Mouse (Mus musculus) kidney, adult 2 months (tissue): ENCODE data around the gene Scnn1a. TPM values are rescaled to one million over a fixed set of nuclear protein-coding genes. Genes with fewer than 3 reads are reported as not detected.
A peak's percentile ranks its signal among the peaks of the same experiment; 100 is the strongest.

Source experiments
- DNase-seq: peaks from one replicate; pipeline ENCODE4 v3.0.0; 2021
- H3K27ac ChIP-seq: fragments of 200-500 bp; 2 replicates; pipeline ENCODE4 v1.5.1; 2012; ENCODE audit warnings: low read depth, low read length, control low read depth, inconsistent platforms; ENCODE audit not compliant: insufficient read depth
- H3K27me3 ChIP-seq: fragments of 200-500 bp; replicated peaks from 2 replicates; pipeline ENCODE4 v1.6.1; 2012; ENCODE audit warnings: mild to moderate bottlenecking, moderate library complexity, low read length, inconsistent platforms; ENCODE audit not compliant: control insufficient read depth, insufficient read depth
- H3K36me3 ChIP-seq: fragments of 200-500 bp; 2 replicates; pipeline ENCODE4 v1.6.1; 2012; ENCODE audit warnings: mild to moderate bottlenecking, moderate library complexity, low read length, inconsistent platforms; ENCODE audit not compliant: control insufficient read depth, insufficient read depth
- H3K4me1 ChIP-seq: fragments of 200-500 bp; 2 replicates; pipeline ENCODE4 v1.6.1; 2011; ENCODE audit warnings: low read length; ENCODE audit not compliant: control insufficient read depth, insufficient read depth
- H3K4me3 ChIP-seq: fragments of 200-500 bp; 2 replicates; pipeline ENCODE4 v1.5.1; 2011; ENCODE audit warnings: mild to moderate bottlenecking, low read depth, low read length, control low read depth; ENCODE audit not compliant: insufficient read depth
- CTCF ChIP-seq: fragments of 200-500 bp; conservative IDR thresholded peaks from 2 replicates; pipeline ENCODE4 v1.5.1; 2011; ENCODE audit warnings: low read depth, mild to moderate bottlenecking, control low read depth, low read length, moderate library complexity, mixed read lengths; ENCODE audit not compliant: insufficient read depth, insufficient read length
- POLR2A ChIP-seq: fragments of 200-500 bp; IDR thresholded peaks from one replicate; pipeline ENCODE4 v1.6.1; 2011; ENCODE audit warnings: low read depth, low read length, control low read depth
- WGBS: fragments of 180-500 bp; shearing (Covaris S2); methylation state at CpG from one replicate; pipeline ENCODE4 v1.1.7; 2018; 5-methylcytosine and 5-hydroxymethylcytosine counted together
- polyA plus RNA-seq: library from polyadenylated mRNA; depleted of rRNA; stranded (reverse); fragments of >200 nt; gene quantifications from 2 replicates; pipeline ENCODE4 v1.2.3, GENCODE M21; 2012

The Scnn1a gene
- polyA plus RNA-seq, 1 experiment, result 83.5 TPM

GRCm38 (mm10) chr6:125342198-125342597, 21.7 kb downstream of the Scnn1a start:
- no peaks in the 10 kb centered on the region for H3K27me3 ChIP-seq
- H3K36me3 ChIP-seq, result no peaks in the 10 kb centered on the region
- H3K27ac ChIP-seq, result no peak overlapping the region
- TF ChIP-seq CTCF (no peak), POLR2A (no peak)
- peaks cover 3% of the 10 kb centered on the region; the same call in 1 of the 2 replicates for H3K4me1 ChIP-seq
- DNase-seq, result no peak
- WGBS, result 76% methylated on average over 3 of the region's 3 CpGs
- H3K4me3 ChIP-seq, result no peak overlapping the region

GRCm38 (mm10) chr6:125344084-125344483, 23.6 kb downstream of the Scnn1a start:
- no peak for TF ChIP-seq POLR2A
- TF ChIP-seq CTCF, result no peak
- H3K27ac ChIP-seq, result 0 out of 2 replicates have a peak overlapping the region, but pooled peaks have one; percentile 8
- 23% methylated on average over 8 of the region's 8 CpGs for WGBS
- no peak overlapping the region for H3K4me3 ChIP-seq
- DNase-seq, result peak; percentile 67
- no peaks in the 10 kb centered on the region for H3K27me3 ChIP-seq
- H3K36me3 ChIP-seq, result no peaks in the 10 kb centered on the region
- H3K4me1 ChIP-seq, result peaks cover 8% of the 10 kb centered on the region; the same call in 1 of the 2 replicates

GRCm38 (mm10) chr6:125344866-125345265, 24.4 kb downstream of the Scnn1a start:
- WGBS, result 76% methylated on average over 4 of the region's 4 CpGs
- DNase-seq, result no peak
- Histone ChIP-seq H3K4me1 (peaks cover 9% of the 10 kb centered on the region; the same call in 1 of the 2 replicates), H3K36me3 (no peaks in the 10 kb centered on the region), H3K27ac (no peak overlapping the region), H3K4me3 (no peak overlapping the region), H3K27me3 (no peaks in the 10 kb centered on the region)
- TF ChIP-seq POLR2A, result no peak

GRCm38 (mm10) chr6:125345625-125346024, 25.2 kb downstream of the Scnn1a start:
- WGBS, result 73% methylated on average over 1 of the region's 1 CpGs
- Histone ChIP-seq H3K4me1 (peaks cover 9% of the 10 kb centered on the region; the same call in 1 of the 2 replicates), H3K27me3 (no peaks in the 10 kb centered on the region), H3K27ac (no peak overlapping the region), H3K4me3 (no peak overlapping the region), H3K36me3 (no peaks in the 10 kb centered on the region)
- TF ChIP-seq CTCF, result no peak
- no peak for TF ChIP-seq POLR2A
- DNase-seq, result no peak

- Histone ChIP-seq H3K36me3 (no peaks in the 10 kb centered on the region), H3K4me3 (no peak overlapping the region), H3K4me1 (peaks cover 9% of the 10 kb centered on the region; the same call in 1 of the 2 replicates), H3K27ac (no peak overlapping the region), H3K27me3 (no peaks in the 10 kb centered on the region)
- DNase-seq, result peak; percentile 75
- TF ChIP-seq POLR2A (no peak), CTCF (no peak)
- 42% methylated on average over 2 of the region's 2 CpGs for WGBS
Observed at GRCm38 (mm10) chr6:125346029-125346428, 25.6 kb downstream of the Scnn1a start.

- no peak for DNase-seq
- TF ChIP-seq CTCF (no peak), POLR2A (no peak)
- peak within 1 kb of the TSS; percentile 92 for H3K27ac ChIP-seq
- WGBS, result 12% methylated on average over 22 of the region's 22 CpGs
- H3K4me3 ChIP-seq, result peak within 1 kb of the TSS; percentile 91
- H3K27me3 ChIP-seq, result no peaks in the 10 kb centered on the region
- peaks cover 28% of the 10 kb centered on the region for H3K4me1 ChIP-seq
- H3K36me3 ChIP-seq, result no peaks in the 10 kb centered on the region
Observed at GRCm38 (mm10) chr6:125348721-125349574, 28.5 kb downstream of the Scnn1a start, which contains the start of gene Tnfrsf1a. TSS of gene Tnfrsf1a (plus strand) at chr6:125349362.

- Histone ChIP-seq H3K27ac (peak overlapping the region; percentile 92), H3K27me3 (no peaks in the 10 kb centered on the region), H3K4me1 (peaks cover 30% of the 10 kb centered on the region), H3K36me3 (no peaks in the 10 kb centered on the region), H3K4me3 (peak overlapping the region; percentile 91)
- whole genome bisulfite sequencing, result under 1% methylated on average over 27 of the region's 27 CpGs
- peak; percentile 83 for DNase-seq
- peak; percentile 15 for TF ChIP-seq POLR2A
- TF ChIP-seq CTCF, result no peak
Observed at GRCm38 (mm10) chr6:125349575-125350230, 29.2 kb downstream of the Scnn1a start.
